Mouse (Mus musculus) heart, embryonic 12.5 days (tissue): ENCODE results near the gene Wipf3. TPM values are rescaled to one million over a fixed set of nuclear protein-coding genes. Genes with fewer than 3 reads are reported as not detected.

Experiments
- ATAC-seq: fragments of 200-750 bp; cut with Nextera tagmentation; 2 replicates; pipeline ENCODE4 v1.8.0; 2017; ENCODE audit warnings: moderate TSS enrichment, moderate library complexity; ENCODE audit not compliant: insufficient number of reproducible peaks, low FRiP score
- H3K27ac ChIP-seq: fragments of 300-500 bp; sonication (generic); 2 replicates; pipeline ENCODE4 v1.5.1; 2016; ENCODE audit warnings: mild to moderate bottlenecking, moderate library complexity; ENCODE audit not compliant: poor library complexity, severe bottlenecking
- H3K27me3 ChIP-seq: fragments of 300-500 bp; sonication (generic); replicated peaks from 2 replicates; pipeline ENCODE4 v1.6.1; 2016; ENCODE audit warnings: mild to moderate bottlenecking, moderate library complexity
- H3K36me3 ChIP-seq: fragments of 300-500 bp; sonication (generic); 2 replicates; pipeline ENCODE4 v1.6.1; 2016; ENCODE audit warnings: mild to moderate bottlenecking, moderate library complexity
- H3K4me1 ChIP-seq: fragments of 300-500 bp; sonication (generic); replicated peaks from 2 replicates; pipeline ENCODE4 v1.6.1; 2016; ENCODE audit warnings: mild to moderate bottlenecking
- H3K4me2 ChIP-seq: fragments of 300-500 bp; sonication (generic); 2 replicates; pipeline ENCODE4 v1.6.1; 2016; ENCODE audit warnings: mild to moderate bottlenecking, moderate library complexity
- H3K4me3 ChIP-seq: fragments of 300-500 bp; sonication (generic); 2 replicates; pipeline ENCODE4 v1.5.1; 2016; ENCODE audit warnings: mild to moderate bottlenecking
- H3K9ac ChIP-seq: fragments of 300-500 bp; sonication (generic); 2 replicates; pipeline ENCODE4 v1.6.1; 2016; ENCODE audit warnings: mild to moderate bottlenecking, moderate library complexity
- H3K9me3 ChIP-seq: fragments of 300-500 bp; sonication (generic); replicated peaks from 2 replicates; pipeline ENCODE4 v1.6.1; 2016; ENCODE audit warnings: mild to moderate bottlenecking, moderate library complexity
- WGBS: fragments of 180-500 bp; shearing (Covaris S2); methylation state at CpG from one replicate; pipeline ENCODE4 v1.1.7; 2016; 5-methylcytosine and 5-hydroxymethylcytosine counted together
- polyA plus RNA-seq: library from polyadenylated mRNA; unstranded; fragments of >200 nt; fragmentation: Nextera tagmentation; extraction: Ambion mirVana; gene quantifications from 2 replicates; pipeline ENCODE4 v1.2.1, GENCODE M21; 2016

The Wipf3 gene
- polyA plus RNA-seq, 1 experiment from 2014 or later: 4.8 TPM

GRCm38 (mm10) chr6:54531048-54531481 lies 101.7 kb downstream of the Wipf3 start:
- H3K36me3 ChIP-seq: no peaks in the 10 kb centered on the region
- no peak for ATAC-seq
- H3K27me3 ChIP-seq: no peaks in the 10 kb centered on the region
- peaks cover 36% of the 10 kb centered on the region for H3K4me1 ChIP-seq
- no peak overlapping the region for H3K9ac ChIP-seq
- H3K4me3 ChIP-seq: no peak overlapping the region
- peak overlapping the region; percentile 29 for H3K27ac ChIP-seq
- 32% methylated on average over 8 of the region's 8 CpGs for WGBS
- H3K4me2 ChIP-seq: peak overlapping the region; percentile 51
- no peaks in the 10 kb centered on the region for H3K9me3 ChIP-seq

GRCm38 (mm10) chr6:54535485-54535884 lies 106.1 kb downstream of the Wipf3 start:
- 75% methylated on average over 4 of the region's 4 CpGs for WGBS
- Histone ChIP-seq H3K27me3 (no peaks in the 10 kb centered on the region), H3K27ac (no peak overlapping the region), H3K4me3 (no peak overlapping the region), H3K4me2 (no peak overlapping the region), H3K4me1 (peaks cover 37% of the 10 kb centered on the region), H3K36me3 (no peaks in the 10 kb centered on the region), H3K9me3 (no peaks in the 10 kb centered on the region), H3K9ac (no peak overlapping the region)
- ATAC-seq: no peak

GRCm38 (mm10) chr6:54537053-54537452 lies 107.7 kb downstream of the Wipf3 start:
- Histone ChIP-seq H3K4me3 (no peak overlapping the region), H3K9me3 (no peaks in the 10 kb centered on the region), H3K27ac (no peak overlapping the region), H3K4me1 (peaks cover 30% of the 10 kb centered on the region), H3K36me3 (no peaks in the 10 kb centered on the region), H3K9ac (no peak overlapping the region), H3K4me2 (no peak overlapping the region), H3K27me3 (no peaks in the 10 kb centered on the region)
- 72% methylated on average over 7 of the region's 7 CpGs for WGBS
- no peak for ATAC-seq

- H3K4me3 ChIP-seq: no peak overlapping the region
- H3K27me3 ChIP-seq: no peaks in the 10 kb centered on the region
- WGBS: 27% methylated on average over 3 of the region's 3 CpGs
- H3K9me3 ChIP-seq: peaks cover 7% of the 10 kb centered on the region; the same call in 1 of the 2 replicates
- no peak overlapping the region for H3K4me2 ChIP-seq
- H3K36me3 ChIP-seq: peaks cover 6% of the 10 kb centered on the region
- ATAC-seq: no peak
- no peak overlapping the region for H3K27ac ChIP-seq
- H3K4me1 ChIP-seq: peaks cover 34% of the 10 kb centered on the region
- H3K9ac ChIP-seq: no peak overlapping the region
Measured at GRCm38 (mm10) chr6:54538773-54539173, 109.4 kb downstream of the Wipf3 start.

- Histone ChIP-seq H3K4me2 (no peak overlapping the region), H3K4me1 (peaks cover 34% of the 10 kb centered on the region), H3K9ac (no peak overlapping the region), H3K27me3 (no peaks in the 10 kb centered on the region), H3K27ac (no peak overlapping the region), H3K36me3 (peaks cover 8% of the 10 kb centered on the region), H3K9me3 (peaks cover 7% of the 10 kb centered on the region; the same call in 1 of the 2 replicates), H3K4me3 (no peak overlapping the region)
- 85% methylated on average over 7 of the region's 7 CpGs for WGBS
- ATAC-seq: no peak
Measured at GRCm38 (mm10) chr6:54539396-54539795, 110.0 kb downstream of the Wipf3 start.

- H3K36me3 ChIP-seq: peaks cover 8% of the 10 kb centered on the region
- peaks cover 31% of the 10 kb centered on the region for H3K4me1 ChIP-seq
- WGBS: 54% methylated on average over 9 of the region's 9 CpGs
- peak overlapping the region; percentile 59 for H3K27ac ChIP-seq
- no peak overlapping the region; the same call in 1 of the 2 replicates for H3K9ac ChIP-seq
- H3K4me2 ChIP-seq: no peak overlapping the region
- no peak for ATAC-seq
- H3K9me3 ChIP-seq: peaks cover 7% of the 10 kb centered on the region; the same call in 1 of the 2 replicates
- no peaks in the 10 kb centered on the region for H3K27me3 ChIP-seq
- no peak overlapping the region for H3K4me3 ChIP-seq
Measured at GRCm38 (mm10) chr6:54540252-54540887, 111.0 kb downstream of the Wipf3 start.

GRCm38 (mm10) chr6:54542836-54543235 lies 113.4 kb downstream of the Wipf3 start:
- 77% methylated on average over 7 of the region's 7 CpGs for WGBS
- H3K27me3 ChIP-seq: no peaks in the 10 kb centered on the region

GRCm38 (mm10) chr6:54543646-54544045 lies 114.2 kb downstream of the Wipf3 start:
- Histone ChIP-seq H3K27me3 (no peaks in the 10 kb centered on the region), H3K4me2 (no peak overlapping the region), H3K27ac (no peak overlapping the region), H3K9me3 (peaks cover 7% of the 10 kb centered on the region; the same call in 1 of the 2 replicates), H3K9ac (no peak overlapping the region), H3K4me1 (peaks cover 31% of the 10 kb centered on the region), H3K4me3 (no peak overlapping the region), H3K36me3 (peaks cover 8% of the 10 kb centered on the region)
- no peak for ATAC-seq
- WGBS: 83% methylated on average over 2 of the region's 2 CpGs

More at GRCm38 (mm10) chr6:54542836-54543235, 113.4 kb downstream of the Wipf3 start:
- Histone ChIP-seq H3K9ac (no peak overlapping the region), H3K9me3 (peaks cover 7% of the 10 kb centered on the region; the same call in 1 of the 2 replicates), H3K4me1 (peaks cover 25% of the 10 kb centered on the region), H3K27ac (no peak overlapping the region), H3K4me2 (no peak overlapping the region), H3K36me3 (peaks cover 8% of the 10 kb centered on the region), H3K4me3 (no peak overlapping the region)
- no peak for ATAC-seq

- H3K4me3 ChIP-seq: no peak overlapping the region
- peaks cover 4% of the 10 kb centered on the region for H3K36me3 ChIP-seq
- peaks cover 3% of the 10 kb centered on the region; the same call in 1 of the 2 replicates for H3K9me3 ChIP-seq
- H3K9ac ChIP-seq: no peak overlapping the region
- H3K4me2 ChIP-seq: 0 out of 2 replicates have a peak overlapping the region, but pooled peaks have one; percentile 5
- no peaks in the 10 kb centered on the region for H3K27me3 ChIP-seq
- H3K4me1 ChIP-seq: peaks cover 34% of the 10 kb centered on the region
- ATAC-seq: peak; percentile 57; the same call in 1 of the 2 replicates
- 59% methylated on average over 13 of the region's 13 CpGs for WGBS
- 0 out of 2 replicates have a peak overlapping the region, but pooled peaks have one; percentile 8 for H3K27ac ChIP-seq
Measured at GRCm38 (mm10) chr6:54548314-54549019, 119.1 kb downstream of the Wipf3 start.

GRCm38 (mm10) chr6:54549311-54549710 lies 119.9 kb downstream of the Wipf3 start:
- H3K36me3 ChIP-seq: no peaks in the 10 kb centered on the region
- no peaks in the 10 kb centered on the region for H3K9me3 ChIP-seq
- no peak for ATAC-seq
- H3K4me2 ChIP-seq: no peak overlapping the region
- no peak overlapping the region for H3K27ac ChIP-seq
- H3K9ac ChIP-seq: no peak overlapping the region
- WGBS: 55% methylated on average over 4 of the region's 4 CpGs
- H3K4me3 ChIP-seq: no peak overlapping the region
- H3K4me1 ChIP-seq: peaks cover 40% of the 10 kb centered on the region
- H3K27me3 ChIP-seq: no peaks in the 10 kb centered on the region

GRCm38 (mm10) chr6:54550801-54551323 lies 121.5 kb downstream of the Wipf3 start:
- H3K9ac ChIP-seq: no peak overlapping the region
- WGBS: 48% methylated on average over 6 of the region's 7 CpGs
- no peak overlapping the region for H3K4me3 ChIP-seq
- no peak overlapping the region for H3K27ac ChIP-seq
- peaks cover 52% of the 10 kb centered on the region for H3K4me1 ChIP-seq
- no peaks in the 10 kb centered on the region for H3K27me3 ChIP-seq
- no peak for ATAC-seq
- no peaks in the 10 kb centered on the region for H3K9me3 ChIP-seq
- H3K36me3 ChIP-seq: no peaks in the 10 kb centered on the region
- H3K4me2 ChIP-seq: no peak overlapping the region
